Mouse (Mus musculus): ENCODE results near the gene Kcnj15.

DNA sequence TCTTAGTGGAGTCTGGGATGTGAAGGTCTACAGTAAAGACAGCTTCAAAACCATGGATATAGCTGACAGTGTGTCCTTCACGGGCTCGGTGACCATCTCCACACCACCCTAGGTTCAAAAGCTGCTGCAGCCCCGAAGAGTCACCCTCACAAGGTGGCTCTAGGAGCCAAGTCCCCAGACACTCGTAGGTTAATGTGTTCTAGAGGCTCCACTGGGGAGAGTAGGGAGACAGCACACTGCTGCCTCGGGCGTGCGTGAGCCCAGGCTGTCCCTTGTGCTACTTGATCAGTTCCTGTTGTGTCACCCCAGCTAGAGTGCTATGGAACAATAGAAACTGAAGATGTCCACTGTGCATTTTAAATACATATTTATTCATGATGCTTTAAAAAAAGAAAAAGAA is 41.0 kb upstream of the Kcnj15 start:
- TF ChIP-seq CTCF (IDR thresholded peaks at IDR 0.05; ENCODE audit: insufficient read depth, low read length) (no peak), POLR2A (IDR thresholded peaks at IDR 0.05; ENCODE audit: borderline replicate concordance, extremely low read depth, low read depth, low read length) (no peak)

All from lung, adult 2 months (tissue).